Mouse (Mus musculus) heart, embryonic 14.5 days (tissue): ENCODE data around the gene Rragd. TPM values are rescaled to one million over a fixed set of nuclear protein-coding genes. Genes with fewer than 3 reads are reported as not detected.

Source experiments
- ATAC-seq: fragments of 200-750 bp; cut with Nextera tagmentation; 2 replicates; pipeline ENCODE4 v1.8.0; 2017; ENCODE audit warnings: low read depth, moderate TSS enrichment; ENCODE audit not compliant: insufficient number of reproducible peaks, insufficient read depth, low FRiP score
- H3K27ac ChIP-seq, 2 experiments: fragments of 200-500 bp in 1 of 2; fragments of 300-500 bp in 1 of 2; sonication (generic) in 1 of 2; replicated peaks in 1 of 2; 2 replicates each; pipeline ENCODE4 v1.5.1; 2012 to 2014; ENCODE audit warnings: low read depth in 2 of 2, low read length in 2 of 2, control low read depth in 1 of 2, mild to moderate bottlenecking in 1 of 2, mixed read lengths in 1 of 2; ENCODE audit not compliant: control insufficient read depth in 1 of 2, insufficient read depth in 1 of 2
- H3K27me3 ChIP-seq: fragments of 300-500 bp; sonication (generic); 2 replicates; pipeline ENCODE4 v1.6.1; 2014; ENCODE audit warnings: mild to moderate bottlenecking, low read length, control low read depth; ENCODE audit not compliant: control insufficient read depth, insufficient read depth
- H3K36me3 ChIP-seq: fragments of 300-500 bp; sonication (generic); 2 replicates; pipeline ENCODE4 v1.6.1; 2014; ENCODE audit warnings: mild to moderate bottlenecking, control low read depth, low read length, mixed read lengths; ENCODE audit not compliant: control insufficient read depth, insufficient read depth
- H3K4me1 ChIP-seq, 2 experiments: fragments of 200-500 bp in 1 of 2; fragments of 300-500 bp in 1 of 2; sonication (generic) in 1 of 2; 2 replicates each; pipeline ENCODE4 v1.6.1; 2012 to 2014; ENCODE audit warnings: low read length in 2 of 2, control low read depth in 1 of 2, mixed read lengths in 1 of 2; ENCODE audit not compliant: control insufficient read depth in 2 of 2, insufficient read depth in 2 of 2
- H3K4me2 ChIP-seq: fragments of 300-500 bp; sonication (generic); 2 replicates; pipeline ENCODE4 v1.6.1; 2014; ENCODE audit warnings: mild to moderate bottlenecking, low read length
- H3K4me3 ChIP-seq, 2 experiments: fragments of 200-500 bp in 1 of 2; fragments of 300-500 bp in 1 of 2; sonication (generic) in 1 of 2; 2 replicates each; pipeline ENCODE4 v1.5.1; 2012 to 2014; ENCODE audit warnings: low read length in 2 of 2, mild to moderate bottlenecking in 2 of 2, control low read depth in 1 of 2, low read depth in 1 of 2, moderate library complexity in 1 of 2; ENCODE audit not compliant: control insufficient read depth in 1 of 2, insufficient read depth in 1 of 2
- H3K9ac ChIP-seq: fragments of 300-500 bp; sonication (generic); 2 replicates; pipeline ENCODE4 v1.6.1; 2014; ENCODE audit warnings: mild to moderate bottlenecking, low read length
- H3K9me3 ChIP-seq: fragments of 300-500 bp; sonication (generic); 2 replicates; pipeline ENCODE4 v1.6.1; 2016; ENCODE audit warnings: low read length, control low read depth; ENCODE audit not compliant: control insufficient read depth
- WGBS: fragments of 180-500 bp; shearing (Covaris S2); extraction: QIAGEN DNeasy Blood & Tissue Kit; methylation state at CpG from one replicate; pipeline ENCODE4 v1.1.7; 2014; 5-methylcytosine and 5-hydroxymethylcytosine counted together
- polyA plus RNA-seq: library from polyadenylated mRNA; unstranded; fragments of >200 nt; fragmentation: Nextera tagmentation; extraction: Ambion mirVana; gene quantifications from 2 replicates; pipeline ENCODE4 v1.2.1, GENCODE M21; 2014

Rragd gene
- polyA plus RNA-seq, result 53.2 and 54.8 TPM in 2 replicates

- Histone ChIP-seq H3K4me2 (peak within 1 kb of the TSS; percentile 90), H3K4me1 (peaks cover 11 to 31% of the 10 kb centered on the region in 2 experiments), H3K27ac (peak within 1 kb of the TSS; percentile 84 to 92), H3K9me3 (no peaks in the 10 kb centered on the region), H3K9ac (peak within 1 kb of the TSS; percentile 88), H3K4me3 (peak within 1 kb of the TSS; percentile 84 to 99), H3K27me3 (no peaks in the 10 kb centered on the region), H3K36me3 (no peaks in the 10 kb centered on the region)
- ATAC-seq, result peak; percentile 69
- WGBS, result under 1% methylated on average over 18 of the region's 18 CpGs
These were observed at the start of gene Rragd for GRCm38 (mm10) chr4:32982716-32983175. Gene Rragd (plus strand): TSS chr4:32983037.

DNA sequence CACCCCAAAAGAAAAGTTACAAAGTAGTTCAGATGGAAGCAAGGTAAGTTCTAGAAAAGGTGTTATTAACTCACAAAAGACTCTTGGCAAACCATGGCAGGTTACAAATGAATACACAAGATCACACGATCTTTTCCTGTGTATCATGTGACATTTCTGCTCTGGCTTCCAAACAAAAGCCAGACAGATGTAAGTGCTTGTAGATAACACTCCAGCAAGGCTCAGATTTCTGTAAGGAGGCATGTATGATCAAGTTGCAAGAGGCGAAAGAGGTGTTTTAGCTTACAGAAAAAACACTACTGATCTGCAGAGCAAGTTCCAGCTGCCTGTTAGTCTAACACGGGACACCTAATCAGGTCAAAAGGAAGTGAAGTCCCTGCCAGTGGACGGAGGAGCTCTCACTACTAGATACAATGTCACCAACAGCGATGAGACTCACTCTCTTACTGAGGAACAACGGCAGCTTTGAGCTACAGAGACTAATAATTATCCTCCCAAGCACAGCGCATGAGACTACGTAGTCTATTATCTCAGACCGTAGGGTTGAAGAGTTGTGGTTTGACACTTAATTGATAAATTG is 46.0 kb upstream of the Rragd start:
- no peaks in the 10 kb centered on the region for H3K36me3 ChIP-seq
- 6% methylated on average over 9 of the region's 9 CpGs for WGBS
- no peaks in the 10 kb centered on the region for H3K9me3 ChIP-seq
- H3K4me1 ChIP-seq, result peaks cover 6 to 14% of the 10 kb centered on the region in 2 experiments; a peak in 3 of 4 replicates
- no peak for ATAC-seq
- peak overlapping the region; percentile 53 for H3K4me2 ChIP-seq
- H3K9ac ChIP-seq, result peak overlapping the region; percentile 38
- no peak overlapping the region for H3K4me3 ChIP-seq
- H3K27me3 ChIP-seq, result no peaks in the 10 kb centered on the region
- peak overlapping the region; percentile 6 to 53; a peak in 2 of 4 replicates for H3K27ac ChIP-seq

DNA sequence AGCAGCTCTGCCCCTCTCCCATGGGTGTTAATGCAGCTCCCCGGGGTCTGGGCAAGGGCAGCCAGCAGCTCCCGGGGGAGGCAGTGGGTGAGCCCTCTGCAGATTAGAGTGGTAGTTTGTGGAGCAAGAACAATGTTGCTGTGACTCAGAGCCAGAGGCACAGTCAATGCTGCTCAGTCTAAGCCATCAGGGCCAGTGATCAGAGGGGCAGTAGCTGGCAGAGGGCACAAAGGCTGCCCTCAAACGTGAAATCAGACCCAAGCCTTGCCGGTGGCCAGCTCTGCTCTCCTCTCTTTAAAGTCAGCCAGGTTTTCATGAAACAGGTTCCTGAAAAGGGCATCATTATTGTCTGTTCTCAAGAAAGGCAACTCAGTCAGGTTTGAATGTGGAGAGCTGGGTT is 43.3 kb upstream of the Rragd start:
- ATAC-seq, result no peak
- no peak overlapping the region for H3K27ac ChIP-seq
- no peak overlapping the region for H3K4me2 ChIP-seq
- WGBS, result 51% methylated on average over 4 of the region's 4 CpGs
- no peaks in the 10 kb centered on the region for H3K9me3 ChIP-seq
- H3K27me3 ChIP-seq, result no peaks in the 10 kb centered on the region
- peaks cover 6 to 14% of the 10 kb centered on the region in 2 experiments; a peak in 3 of 4 replicates for H3K4me1 ChIP-seq
- H3K9ac ChIP-seq, result no peak overlapping the region
- no peak overlapping the region for H3K4me3 ChIP-seq
- H3K36me3 ChIP-seq, result no peaks in the 10 kb centered on the region

- ATAC-seq, result no peak
These were observed 42.9 kb upstream of the Rragd start for GRCm38 (mm10) chr4:32939964-32940363.

DNA sequence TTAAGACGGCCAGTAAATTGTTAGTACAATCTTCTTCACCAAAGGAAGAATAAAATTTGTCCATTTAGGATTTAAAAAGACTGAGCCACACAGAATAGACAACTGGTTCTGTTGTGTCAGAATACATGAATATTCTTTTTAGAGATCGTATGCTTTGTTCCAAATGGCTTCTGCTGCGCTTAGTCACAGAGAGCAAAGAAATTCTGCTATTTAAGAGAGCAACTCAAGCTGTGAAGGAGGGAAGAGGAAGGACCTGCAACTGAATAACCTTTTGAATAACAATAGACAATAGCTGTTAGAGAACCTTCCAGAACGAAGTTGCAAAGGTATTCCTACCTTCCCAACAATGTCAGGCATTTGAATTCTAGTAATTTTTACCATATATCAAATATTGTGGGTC is 41.9 kb upstream of the Rragd start:
- ATAC-seq, result no peak
- H3K4me3 ChIP-seq, result no peak overlapping the region
- 70% methylated on average over 4 of the region's 4 CpGs for WGBS
- no peaks in the 10 kb centered on the region for H3K36me3 ChIP-seq
- H3K4me1 ChIP-seq, result peaks cover 6 to 14% of the 10 kb centered on the region in 2 experiments; a peak in 3 of 4 replicates
- no peaks in the 10 kb centered on the region for H3K27me3 ChIP-seq
- H3K9me3 ChIP-seq, result no peaks in the 10 kb centered on the region
- H3K9ac ChIP-seq, result no peak overlapping the region
- no peak overlapping the region for H3K27ac ChIP-seq
- H3K4me2 ChIP-seq, result no peak overlapping the region

More at GRCm38 (mm10) chr4:32939964-32940363, 42.9 kb upstream of the Rragd start:
- no peaks in the 10 kb centered on the region for H3K36me3 ChIP-seq
- no peak overlapping the region for H3K9ac ChIP-seq
- no peak overlapping the region for H3K27ac ChIP-seq
- no peaks in the 10 kb centered on the region for H3K27me3 ChIP-seq
- WGBS, result 83% methylated on average over 5 of the region's 5 CpGs
- no peak overlapping the region for H3K4me3 ChIP-seq
- no peak overlapping the region for H3K4me2 ChIP-seq
- H3K9me3 ChIP-seq, result no peaks in the 10 kb centered on the region
- peaks cover 6 to 14% of the 10 kb centered on the region in 2 experiments; a peak in 3 of 4 replicates for H3K4me1 ChIP-seq

- ATAC-seq, result no peak
- H3K4me1 ChIP-seq, result peaks cover 0 to 23% of the 10 kb centered on the region in 2 experiments; a peak in 2 of 4 replicates
- H3K9ac ChIP-seq, result no peak overlapping the region; the same call in 1 of the 2 replicates
- H3K4me3 ChIP-seq, result no peak overlapping the region
- 12% methylated on average over 4 of the region's 4 CpGs for WGBS
- H3K4me2 ChIP-seq, result peak overlapping the region; percentile 47
- H3K27ac ChIP-seq, result peak overlapping the region in 1 of 2 experiments; percentile 19; a peak in 1 of 4 replicates
- H3K27me3 ChIP-seq, result peaks cover 9% of the 10 kb centered on the region
- no peaks in the 10 kb centered on the region for H3K36me3 ChIP-seq
- no peaks in the 10 kb centered on the region for H3K9me3 ChIP-seq
These were observed 35.2 kb upstream of the Rragd start for GRCm38 (mm10) chr4:32947631-32948030.

- H3K27ac ChIP-seq, result no peak overlapping the region
- H3K27me3 ChIP-seq, result peaks cover 9% of the 10 kb centered on the region
- H3K4me1 ChIP-seq, result peaks cover 0 to 23% of the 10 kb centered on the region in 2 experiments; a peak in 2 of 4 replicates
- H3K4me3 ChIP-seq, result no peak overlapping the region
- 52% methylated on average over 10 of the region's 10 CpGs for WGBS
- no peaks in the 10 kb centered on the region for H3K36me3 ChIP-seq
- ATAC-seq, result no peak
- H3K9me3 ChIP-seq, result no peaks in the 10 kb centered on the region
- 0 out of 2 replicates have a peak overlapping the region, but pooled peaks have one; percentile 47 for H3K4me2 ChIP-seq
- H3K9ac ChIP-seq, result no peak overlapping the region
These were observed 34.1 kb upstream of the Rragd start for GRCm38 (mm10) chr4:32948696-32949095.
